Mouse (Mus musculus) embryonic facial prominence, embryonic 11.5 days (tissue): ENCODE results near the gene Adamts3. TPM values are rescaled to one million over a fixed set of nuclear protein-coding genes. Genes with fewer than 3 reads are reported as not detected.

Experiments
- ATAC-seq: fragments of 200-750 bp; cut with Nextera tagmentation; replicated peaks from 2 replicates; pipeline ENCODE4 v1.8.0; 2017; ENCODE audit warnings: low read depth; ENCODE audit not compliant: insufficient number of reproducible peaks, low FRiP score, low TSS enrichment
- DNase-seq: peaks from one replicate; pipeline ENCODE4 v3.0.0-alpha.2; 2015; ENCODE audit warnings: low spot score
- H3K27ac ChIP-seq: fragments of 300-500 bp; sonication (generic); replicated peaks from 2 replicates; pipeline ENCODE4 v1.5.1; 2014; ENCODE audit warnings: mild to moderate bottlenecking, low read depth, low read length, control low read depth
- H3K27me3 ChIP-seq: fragments of 300-500 bp; sonication (generic); 2 replicates; pipeline ENCODE4 v1.6.1; 2014; ENCODE audit warnings: mild to moderate bottlenecking, low read length, moderate library complexity, mixed read lengths; ENCODE audit not compliant: control insufficient read depth, insufficient read depth
- H3K36me3 ChIP-seq: fragments of 300-500 bp; sonication (generic); replicated peaks from 2 replicates; pipeline ENCODE4 v1.6.1; 2014; ENCODE audit warnings: low read depth, mild to moderate bottlenecking, low read length, moderate library complexity, mixed read lengths; ENCODE audit not compliant: control insufficient read depth, insufficient read depth
- H3K4me1 ChIP-seq: fragments of 300-500 bp; sonication (generic); 2 replicates; pipeline ENCODE4 v1.6.1; 2014; ENCODE audit warnings: low read length, mixed read lengths; ENCODE audit not compliant: control insufficient read depth, insufficient read depth
- H3K4me2 ChIP-seq: fragments of 300-500 bp; sonication (generic); 2 replicates; pipeline ENCODE4 v1.6.1; 2014; ENCODE audit warnings: low read depth, mild to moderate bottlenecking, control low read depth, low read length, moderate library complexity
- H3K4me3 ChIP-seq: fragments of 300-500 bp; sonication (generic); 2 replicates; pipeline ENCODE4 v1.5.1; 2014; ENCODE audit warnings: low read depth, low read length, control low read depth
- H3K9ac ChIP-seq: fragments of 300-500 bp; sonication (generic); replicated peaks from 2 replicates; pipeline ENCODE4 v1.6.1; 2014; ENCODE audit warnings: mild to moderate bottlenecking, control low read depth, low read length
- H3K9me3 ChIP-seq: fragments of 300-500 bp; sonication (generic); replicated peaks from 2 replicates; pipeline ENCODE4 v1.6.1; 2016; ENCODE audit warnings: mild to moderate bottlenecking, low read length, inconsistent platforms, mixed read lengths; ENCODE audit not compliant: control insufficient read depth
- WGBS: fragments of 180-500 bp; shearing (Covaris S2); extraction: QIAGEN DNeasy Blood & Tissue Kit; methylation state at CpG from one replicate; pipeline ENCODE4 v1.1.7; 2014; 5-methylcytosine and 5-hydroxymethylcytosine counted together
- polyA plus RNA-seq: library from polyadenylated mRNA; unstranded; fragments of >200 nt; fragmentation: Nextera tagmentation; extraction: Ambion mirVana; gene quantifications from 2 replicates; pipeline ENCODE4 v1.2.1, GENCODE M21; 2014

Gene Adamts3
- polyA plus RNA-seq, 1 experiment from 2014 or later, result 5.7 TPM

DNA sequence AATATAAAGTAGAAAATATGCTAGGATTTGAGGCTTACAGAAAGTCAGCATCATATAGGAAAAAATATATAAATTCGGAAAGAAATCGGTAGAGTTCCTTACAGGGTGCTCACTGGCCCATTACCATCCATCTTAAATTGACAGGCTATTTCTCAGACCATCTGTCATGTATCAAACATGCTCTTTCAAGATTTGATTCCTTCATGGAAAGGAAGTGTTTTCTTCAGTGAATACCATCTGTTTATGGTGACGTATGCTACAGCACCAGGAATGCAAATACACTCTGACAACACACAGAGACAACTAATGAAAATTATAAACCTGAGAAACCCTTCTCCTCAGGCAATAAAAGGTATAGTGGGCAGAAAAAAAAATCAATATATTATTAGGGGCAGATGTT lies 68.6 kb downstream of the Adamts3 start:
- no peaks in the 10 kb centered on the region for H3K4me1 ChIP-seq
- H3K4me3 ChIP-seq, result no peak overlapping the region
- H3K9ac ChIP-seq, result no peak overlapping the region
- no peak overlapping the region for H3K4me2 ChIP-seq
- WGBS, result 86% methylated on average over 3 of the region's 3 CpGs
- DNase-seq (no peak), ATAC-seq (no peak)
- H3K27me3 ChIP-seq, result no peaks in the 10 kb centered on the region
- H3K9me3 ChIP-seq, result no peaks in the 10 kb centered on the region
- no peak overlapping the region for H3K27ac ChIP-seq
- H3K36me3 ChIP-seq, result no peaks in the 10 kb centered on the region

DNA sequence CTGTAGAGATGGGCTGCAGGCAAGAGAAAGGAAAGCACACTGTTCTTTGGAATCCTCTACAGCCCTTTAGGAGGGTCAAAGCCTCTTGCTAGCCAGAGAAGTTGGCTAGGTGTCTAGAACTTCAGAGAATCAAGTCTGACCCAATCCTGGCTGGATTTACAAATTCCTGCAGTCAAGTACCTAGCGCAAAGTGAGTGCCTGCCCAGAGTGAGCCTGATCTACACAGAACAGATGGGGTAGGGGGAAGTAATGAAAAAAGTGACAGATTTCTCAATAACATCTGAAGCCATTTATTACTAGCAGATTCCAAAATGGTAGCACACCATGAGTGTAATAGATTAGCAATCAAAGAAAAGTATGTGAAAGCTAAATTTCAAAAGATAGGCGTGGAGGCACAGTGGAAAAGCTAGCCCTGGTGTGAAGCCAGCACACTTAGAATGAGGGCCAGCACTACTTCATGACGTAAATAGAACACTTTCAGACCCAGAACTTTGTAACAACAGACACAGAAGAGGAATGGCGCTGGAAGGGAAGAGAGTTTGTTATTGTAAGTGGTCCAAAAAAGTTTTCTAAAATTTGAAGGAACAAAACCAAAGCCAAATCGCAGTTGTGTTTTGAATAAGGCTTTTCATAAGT lies 82.8 kb downstream of the Adamts3 start:
- no peaks in the 10 kb centered on the region for H3K9me3 ChIP-seq
- no peaks in the 10 kb centered on the region for H3K4me1 ChIP-seq
- no peak overlapping the region for H3K27ac ChIP-seq
- ATAC-seq (no peak), DNase-seq (no peak)
- WGBS, result 84% methylated on average over 5 of the region's 5 CpGs
- no peak overlapping the region for H3K4me2 ChIP-seq
- no peaks in the 10 kb centered on the region for H3K36me3 ChIP-seq
- no peak overlapping the region for H3K9ac ChIP-seq
- H3K27me3 ChIP-seq, result no peaks in the 10 kb centered on the region
- no peak overlapping the region for H3K4me3 ChIP-seq

DNA sequence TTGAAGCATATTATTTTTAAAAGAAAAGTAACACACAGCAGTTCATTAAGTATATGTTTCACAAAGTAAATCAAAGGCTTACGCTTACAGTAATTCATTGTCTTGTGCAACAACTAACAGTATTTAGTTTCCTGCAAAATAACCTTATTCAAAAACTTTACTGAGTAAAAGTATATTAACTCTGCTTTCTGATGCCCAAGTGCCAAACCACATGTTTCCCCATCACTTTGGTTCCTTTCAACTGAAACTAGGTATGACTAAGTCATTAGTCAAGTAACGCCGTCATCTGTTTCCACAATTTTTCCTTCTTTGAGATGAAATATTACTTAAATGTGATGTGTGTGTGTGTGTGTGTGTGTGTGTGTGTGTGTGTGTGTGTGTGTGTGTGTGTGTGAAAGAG lies 89.4 kb downstream of the Adamts3 start:
- no peak overlapping the region for H3K4me2 ChIP-seq
- no peak overlapping the region for H3K4me3 ChIP-seq
- no peaks in the 10 kb centered on the region for H3K9me3 ChIP-seq
- H3K27ac ChIP-seq, result no peak overlapping the region
- DNase-seq (no peak), ATAC-seq (no peak)
- H3K27me3 ChIP-seq, result no peaks in the 10 kb centered on the region
- over 99% methylated on average over 3 of the region's 3 CpGs for WGBS
- no peaks in the 10 kb centered on the region for H3K4me1 ChIP-seq
- H3K9ac ChIP-seq, result no peak overlapping the region
- H3K36me3 ChIP-seq, result no peaks in the 10 kb centered on the region

DNA sequence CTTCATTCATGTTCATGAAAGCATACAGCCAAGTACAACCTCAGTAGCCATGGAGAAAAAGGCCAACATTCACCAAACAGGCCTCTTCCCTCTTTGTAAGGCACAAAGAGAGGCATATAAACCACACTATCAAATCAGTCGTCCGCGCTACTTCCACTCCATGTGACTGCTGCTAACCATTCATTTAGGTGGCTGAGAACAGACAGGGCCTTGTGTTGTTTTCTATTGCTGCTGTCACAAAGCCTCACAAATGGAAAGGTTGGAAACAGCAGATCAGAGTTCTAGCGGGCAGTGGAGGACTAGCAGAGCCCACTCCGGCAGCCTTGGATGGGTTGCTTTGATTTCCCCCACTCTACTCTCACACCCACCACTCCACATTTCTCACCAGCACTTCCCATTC lies 98.5 kb downstream of the Adamts3 start:
- no peaks in the 10 kb centered on the region for H3K9me3 ChIP-seq
- H3K36me3 ChIP-seq, result no peaks in the 10 kb centered on the region
- 79% methylated on average over 5 of the region's 5 CpGs for WGBS
- H3K27ac ChIP-seq, result no peak overlapping the region
- H3K4me1 ChIP-seq, result no peaks in the 10 kb centered on the region
- no peak overlapping the region for H3K4me3 ChIP-seq
- H3K27me3 ChIP-seq, result no peaks in the 10 kb centered on the region
- DNase-seq (no peak), ATAC-seq (no peak)
- no peak overlapping the region for H3K4me2 ChIP-seq
- H3K9ac ChIP-seq, result no peak overlapping the region

DNA sequence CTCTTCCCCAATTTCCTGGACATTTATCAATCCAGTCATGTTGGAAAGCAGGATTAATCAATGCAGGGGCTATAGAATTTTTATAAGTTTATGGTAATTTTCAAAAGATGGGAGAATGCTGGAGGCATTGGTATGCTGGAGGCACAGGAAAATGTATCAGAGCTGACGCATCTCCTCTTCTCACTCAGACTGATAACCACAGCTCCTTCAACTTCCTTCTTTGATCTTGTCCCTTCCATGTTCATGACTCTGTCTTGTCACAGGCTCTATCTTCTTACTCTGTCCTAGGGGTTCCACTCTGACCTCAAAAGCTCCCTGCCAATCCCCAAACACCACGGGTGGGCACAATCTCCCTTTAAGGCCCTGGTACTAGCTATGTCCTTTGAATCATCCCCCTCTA lies 103.3 kb downstream of the Adamts3 start:
- no peaks in the 10 kb centered on the region for H3K36me3 ChIP-seq
- H3K4me3 ChIP-seq, result no peak overlapping the region
- no peaks in the 10 kb centered on the region for H3K27me3 ChIP-seq
- H3K9me3 ChIP-seq, result no peaks in the 10 kb centered on the region
- no peak for DNase-seq
- H3K9ac ChIP-seq, result no peak overlapping the region
- 76% methylated on average over 2 of the region's 2 CpGs for WGBS
- H3K27ac ChIP-seq, result no peak overlapping the region
- no peak overlapping the region for H3K4me2 ChIP-seq
- ATAC-seq, result no peak
- H3K4me1 ChIP-seq, result no peaks in the 10 kb centered on the region

DNA sequence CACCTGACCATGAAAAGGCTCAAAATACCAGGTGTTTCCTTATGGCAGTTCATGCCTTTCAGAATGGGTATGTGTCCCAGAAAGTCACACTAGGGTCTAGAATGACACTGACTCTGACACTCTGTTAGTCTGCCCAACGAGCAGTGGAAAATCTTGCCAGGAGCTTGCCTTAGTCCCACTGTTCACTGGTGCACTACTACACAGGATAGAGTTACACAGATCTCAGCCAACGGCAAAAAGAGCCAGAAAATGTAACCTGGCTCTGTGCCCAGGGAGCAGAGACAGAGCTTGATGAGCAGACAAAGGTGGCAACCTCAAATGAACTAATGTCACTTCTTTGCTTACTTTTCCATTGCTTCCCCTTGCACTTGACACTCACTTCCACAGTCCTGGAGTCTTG lies 104.5 kb downstream of the Adamts3 start:
- H3K9ac ChIP-seq, result no peak overlapping the region
- no peaks in the 10 kb centered on the region for H3K27me3 ChIP-seq
- WGBS, result 43% methylated on average over 2 of the region's 2 CpGs
- no peaks in the 10 kb centered on the region for H3K4me1 ChIP-seq
- H3K36me3 ChIP-seq, result no peaks in the 10 kb centered on the region
- no peak overlapping the region for H3K4me2 ChIP-seq
- H3K9me3 ChIP-seq, result no peaks in the 10 kb centered on the region
- no peak overlapping the region for H3K27ac ChIP-seq
- ATAC-seq, result no peak
- DNase-seq, result no peak
- H3K4me3 ChIP-seq, result no peak overlapping the region

DNA sequence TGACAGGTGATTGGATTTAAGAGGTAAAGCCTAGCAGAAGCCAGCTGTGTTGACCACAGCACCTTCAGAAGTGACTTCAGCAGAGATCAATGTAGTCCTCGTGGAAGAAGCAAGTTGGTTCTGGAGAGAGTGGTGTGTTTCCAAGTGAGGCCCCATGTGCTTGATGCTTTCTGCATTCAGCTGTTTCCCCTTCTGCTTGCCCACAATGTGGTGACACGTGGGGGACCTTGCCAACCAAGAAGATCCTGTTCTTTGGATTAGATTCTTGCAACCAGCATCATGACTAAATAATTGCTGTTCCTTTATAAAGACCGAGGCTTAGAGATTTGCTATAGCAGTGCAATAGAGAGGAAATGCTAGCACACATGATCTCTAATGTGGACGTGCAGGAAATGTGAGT lies 105.7 kb downstream of the Adamts3 start:
- ATAC-seq (no peak), DNase-seq (no peak)
- no peak overlapping the region for H3K9ac ChIP-seq
- no peaks in the 10 kb centered on the region for H3K36me3 ChIP-seq
- no peak overlapping the region for H3K4me2 ChIP-seq
- no peak overlapping the region for H3K27ac ChIP-seq
- 64% methylated on average over 4 of the region's 4 CpGs for WGBS
- H3K4me3 ChIP-seq, result no peak overlapping the region
- H3K27me3 ChIP-seq, result no peaks in the 10 kb centered on the region
- H3K9me3 ChIP-seq, result no peaks in the 10 kb centered on the region
- no peaks in the 10 kb centered on the region for H3K4me1 ChIP-seq

DNA sequence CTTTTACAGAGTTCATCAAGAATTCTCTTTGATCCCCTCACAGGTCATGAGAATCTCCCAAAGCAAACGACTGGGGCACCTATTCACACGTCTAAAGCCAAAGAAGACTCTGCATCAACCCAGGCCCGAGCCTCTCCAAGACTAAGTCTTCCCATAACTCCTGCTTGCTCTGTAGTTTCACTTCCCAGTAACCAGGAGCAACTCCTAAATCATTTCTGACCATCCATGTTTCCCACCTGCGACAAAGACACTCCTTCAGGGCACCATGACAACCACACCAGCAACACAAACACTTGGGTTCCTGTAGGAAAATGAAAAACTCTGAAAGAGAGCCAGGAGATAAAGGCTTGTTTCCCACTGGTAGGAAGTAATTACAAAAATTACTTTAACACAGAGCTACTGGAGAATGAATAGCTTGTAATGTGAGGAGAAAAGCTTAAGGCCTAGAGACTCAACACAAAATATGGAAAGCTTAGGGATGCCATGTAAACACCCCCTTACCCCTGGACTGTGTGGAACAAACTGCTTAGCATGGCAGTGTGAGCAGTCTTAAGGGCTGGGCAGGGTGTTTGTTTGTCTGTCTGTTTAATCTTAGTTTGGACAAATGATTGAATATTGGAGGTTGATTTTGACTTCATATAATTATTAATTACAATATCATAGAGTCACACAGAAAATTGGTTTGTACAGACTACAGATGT lies 112.3 kb downstream of the Adamts3 start:
- no peak overlapping the region for H3K9ac ChIP-seq
- H3K4me3 ChIP-seq, result no peak overlapping the region
- H3K4me1 ChIP-seq, result no peaks in the 10 kb centered on the region
- 80% methylated on average over 4 of the region's 4 CpGs for WGBS
- no peak overlapping the region for H3K4me2 ChIP-seq
- H3K9me3 ChIP-seq, result no peaks in the 10 kb centered on the region
- no peaks in the 10 kb centered on the region for H3K36me3 ChIP-seq
- no peaks in the 10 kb centered on the region for H3K27me3 ChIP-seq
- ATAC-seq (no peak), DNase-seq (no peak)
- H3K27ac ChIP-seq, result no peak overlapping the region
